Mouse (Mus musculus) testis, adult 2 months (tissue): ENCODE results near the gene Ppara. TPM values are rescaled to one million over a fixed set of nuclear protein-coding genes. Genes with fewer than 3 reads are reported as not detected.

Source experiments
- H3K27ac ChIP-seq: fragments of 200-500 bp; 2 replicates; pipeline ENCODE4 v1.5.1; 2012; ENCODE audit warnings: low read depth, low read length; ENCODE audit not compliant: control insufficient read depth, insufficient read depth
- H3K27me3 ChIP-seq: fragments of 200-500 bp; 2 replicates; pipeline ENCODE4 v1.6.1; 2012; ENCODE audit warnings: mild to moderate bottlenecking, low read length, moderate library complexity; ENCODE audit not compliant: control insufficient read depth, insufficient read depth
- H3K36me3 ChIP-seq: fragments of 200-500 bp; 2 replicates; pipeline ENCODE4 v1.6.1; 2012; ENCODE audit warnings: mild to moderate bottlenecking, low read length; ENCODE audit not compliant: control insufficient read depth, insufficient read depth
- H3K4me1 ChIP-seq: fragments of 200-500 bp; 2 replicates; pipeline ENCODE4 v1.6.1; 2012; ENCODE audit warnings: low read length; ENCODE audit not compliant: control insufficient read depth, insufficient read depth
- H3K4me3 ChIP-seq: fragments of 200-500 bp; 2 replicates; pipeline ENCODE4 v1.5.1; 2012; ENCODE audit warnings: low read depth, mild to moderate bottlenecking, low read length, moderate library complexity, mixed read lengths; ENCODE audit not compliant: control insufficient read depth
- CTCF ChIP-seq: fragments of 200-500 bp; IDR thresholded peaks from 2 replicates; pipeline ENCODE4 v1.5.1; 2012; ENCODE audit warnings: low read depth, mild to moderate bottlenecking, inconsistent platforms, low read length, moderate library complexity; ENCODE audit not compliant: control insufficient read depth, insufficient read depth, insufficient replicate concordance
- POLR2A ChIP-seq: fragments of 200-500 bp; IDR thresholded peaks from 2 replicates; pipeline ENCODE4 v1.6.1; 2012; ENCODE audit warnings: low read depth, mild to moderate bottlenecking, inconsistent platforms, low read length, moderate library complexity; ENCODE audit not compliant: control insufficient read depth
- polyA plus RNA-seq: library from polyadenylated mRNA; depleted of rRNA; stranded (reverse); fragments of >200 nt; gene quantifications from 2 replicates; pipeline ENCODE4 v1.2.3, GENCODE M21; 2012

Gene Ppara
- polyA plus RNA-seq, 1 experiment, result 0.63 TPM

GRCm38 (mm10) chr15:85705566-85706332 lies 29.0 kb upstream of the Ppara start:
- no peak overlapping the region for H3K4me3 ChIP-seq
- H3K27ac ChIP-seq, result peak overlapping the region; percentile 36
- no peaks in the 10 kb centered on the region for H3K36me3 ChIP-seq
- H3K4me1 ChIP-seq, result peaks cover 5% of the 10 kb centered on the region
- TF ChIP-seq CTCF (no peak), POLR2A (no peak)
- no peaks in the 10 kb centered on the region for H3K27me3 ChIP-seq

GRCm38 (mm10) chr15:85706527-85706926 lies 28.3 kb upstream of the Ppara start:
- H3K27ac ChIP-seq, result no peak overlapping the region; the same call in 1 of the 2 replicates
- no peaks in the 10 kb centered on the region for H3K27me3 ChIP-seq
- H3K36me3 ChIP-seq, result no peaks in the 10 kb centered on the region
- peaks cover 5% of the 10 kb centered on the region for H3K4me1 ChIP-seq
- no peak for TF ChIP-seq POLR2A
- TF ChIP-seq CTCF, result no peak
- H3K4me3 ChIP-seq, result no peak overlapping the region

GRCm38 (mm10) chr15:85707017-85707416 lies 27.8 kb upstream of the Ppara start:
- H3K36me3 ChIP-seq, result no peaks in the 10 kb centered on the region
- H3K27me3 ChIP-seq, result no peaks in the 10 kb centered on the region

GRCm38 (mm10) chr15:85707458-85708030 lies 27.2 kb upstream of the Ppara start:
- TF ChIP-seq POLR2A (no peak), CTCF (no peak)
- Histone ChIP-seq H3K27me3 (no peaks in the 10 kb centered on the region), H3K36me3 (no peaks in the 10 kb centered on the region)

More at GRCm38 (mm10) chr15:85707017-85707416, 27.8 kb upstream of the Ppara start:
- TF ChIP-seq POLR2A (no peak), CTCF (no peak)
- Histone ChIP-seq H3K27ac (no peak overlapping the region; the same call in 1 of the 2 replicates), H3K4me3 (no peak overlapping the region), H3K4me1 (peaks cover 5% of the 10 kb centered on the region)

GRCm38 (mm10) chr15:85708217-85708616 lies 26.6 kb upstream of the Ppara start:
- H3K4me1 ChIP-seq, result peaks cover 5% of the 10 kb centered on the region
- no peak overlapping the region for H3K4me3 ChIP-seq
- no peaks in the 10 kb centered on the region for H3K27me3 ChIP-seq
- no peak overlapping the region for H3K27ac ChIP-seq
- H3K36me3 ChIP-seq, result no peaks in the 10 kb centered on the region
- TF ChIP-seq CTCF (no peak), POLR2A (no peak)

More at GRCm38 (mm10) chr15:85707458-85708030, 27.2 kb upstream of the Ppara start:
- H3K4me1 ChIP-seq, result peaks cover 5% of the 10 kb centered on the region
- H3K27ac ChIP-seq, result no peak overlapping the region
- no peak overlapping the region for H3K4me3 ChIP-seq

- H3K27ac ChIP-seq, result no peak overlapping the region; the same call in 1 of the 2 replicates
- no peak overlapping the region for H3K4me3 ChIP-seq
- H3K36me3 ChIP-seq, result no peaks in the 10 kb centered on the region
- no peak for TF ChIP-seq CTCF
- TF ChIP-seq POLR2A, result no peak
- no peaks in the 10 kb centered on the region for H3K27me3 ChIP-seq
- H3K4me1 ChIP-seq, result peaks cover 5% of the 10 kb centered on the region
Measured at GRCm38 (mm10) chr15:85708843-85709242, 25.9 kb upstream of the Ppara start.

- no peaks in the 10 kb centered on the region for H3K27me3 ChIP-seq
- H3K4me1 ChIP-seq, result peaks cover 5% of the 10 kb centered on the region
- no peak overlapping the region; the same call in 1 of the 2 replicates for H3K27ac ChIP-seq
- H3K36me3 ChIP-seq, result no peaks in the 10 kb centered on the region
- TF ChIP-seq CTCF (peak; percentile 84; the same call in 1 of the 2 replicates), POLR2A (no peak)
- H3K4me3 ChIP-seq, result no peak overlapping the region
Measured at GRCm38 (mm10) chr15:85709268-85709973, 25.4 kb upstream of the Ppara start.
